Mouse (Mus musculus): ENCODE measurements at regions not wholly inside any gene's neighbourhood (a gene's known extent, or its start where the extent isn't known, plus 50 kb on each side); places are given as distances from the start of the nearest gene placed in this dataset.

GRCm38 (mm10) chr14:24843626-24844025 lies 356.7 kb downstream of the Rps24 start:
- Histone ChIP-seq H3K27me3 (ENCODE audit: control insufficient read depth, insufficient read depth, low read length, poor library complexity, severe bottlenecking) (no peaks in the 10 kb centered on the region), H3K4me3 (ENCODE audit: low read depth, low read length) (no peak overlapping the region), H3K27ac (ENCODE audit: insufficient read depth, low read length) (no peak overlapping the region), H3K9ac (ENCODE audit: low read depth, poor library complexity, severe bottlenecking) (no peak overlapping the region), H3K4me1 (ENCODE audit: control insufficient read depth, insufficient read depth, low read length) (no peaks in the 10 kb centered on the region), H3K36me3 (ENCODE audit: control insufficient read depth, insufficient read depth, low read length, poor library complexity, severe bottlenecking) (no peaks in the 10 kb centered on the region), H3K9me3 (replicated peaks; ENCODE audit: control insufficient read depth, insufficient read depth, low read length, poor library complexity, severe bottlenecking) (no peaks in the 10 kb centered on the region)
- TF ChIP-seq EP300 (IDR thresholded peaks at IDR 0.05; ENCODE audit: insufficient read depth, low read depth, low read length) = no peak
- no peak for TF ChIP-seq CTCF (IDR thresholded peaks at IDR 0.05; ENCODE audit: low read depth, low read length)

GRCm38 (mm10) chr14:24850491-24850890 lies 363.6 kb downstream of the Rps24 start:
- Histone ChIP-seq H3K36me3 (ENCODE audit: control insufficient read depth, insufficient read depth, low read length, poor library complexity, severe bottlenecking) (no peaks in the 10 kb centered on the region), H3K9me3 (replicated peaks; ENCODE audit: control insufficient read depth, insufficient read depth, low read length, poor library complexity, severe bottlenecking) (no peaks in the 10 kb centered on the region), H3K4me1 (ENCODE audit: control insufficient read depth, insufficient read depth, low read length) (no peaks in the 10 kb centered on the region), H3K27ac (ENCODE audit: insufficient read depth, low read length) (no peak overlapping the region), H3K9ac (ENCODE audit: low read depth, poor library complexity, severe bottlenecking) (no peak overlapping the region), H3K27me3 (ENCODE audit: control insufficient read depth, insufficient read depth, low read length, poor library complexity, severe bottlenecking) (no peaks in the 10 kb centered on the region), H3K4me3 (ENCODE audit: low read depth, low read length) (no peak overlapping the region)
- TF ChIP-seq EP300 (IDR thresholded peaks at IDR 0.05; ENCODE audit: insufficient read depth, low read depth, low read length) = no peak
- no peak for TF ChIP-seq POLR2A (IDR thresholded peaks at IDR 0.05; ENCODE audit: insufficient read depth, low read length)
- TF ChIP-seq CTCF (IDR thresholded peaks at IDR 0.05; ENCODE audit: low read depth, low read length) = no peak

DNA sequence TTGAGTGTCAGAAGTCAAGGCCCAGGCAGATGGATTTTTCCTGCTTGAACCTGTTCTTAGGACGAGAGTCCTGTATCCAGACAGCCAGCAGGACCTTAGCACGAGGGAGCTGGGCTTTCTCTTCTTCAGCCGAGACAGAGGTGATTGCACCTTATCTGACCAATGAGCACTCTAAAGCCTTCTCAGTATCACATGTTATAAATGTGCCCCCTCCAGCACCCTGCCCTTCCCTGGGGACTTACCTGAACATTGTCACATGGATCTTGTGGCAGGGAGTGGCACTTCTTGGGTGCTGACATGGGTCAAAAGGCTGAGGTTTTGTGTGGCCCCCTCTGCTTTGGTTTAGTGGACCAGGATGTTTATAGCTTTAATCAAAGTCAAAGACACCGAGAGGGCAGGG lies 367.5 kb downstream of the Rps24 start:
- H3K27ac ChIP-seq (ENCODE audit: insufficient read depth, low read length) = no peak overlapping the region
- no peak overlapping the region for H3K9ac ChIP-seq (ENCODE audit: low read depth, poor library complexity, severe bottlenecking)
- H3K36me3 ChIP-seq (ENCODE audit: control insufficient read depth, insufficient read depth, low read length, poor library complexity, severe bottlenecking) = no peaks in the 10 kb centered on the region
- H3K27me3 ChIP-seq (ENCODE audit: control insufficient read depth, insufficient read depth, low read length, poor library complexity, severe bottlenecking) = no peaks in the 10 kb centered on the region
- H3K4me3 ChIP-seq (ENCODE audit: low read depth, low read length) = no peak overlapping the region
- no peaks in the 10 kb centered on the region for H3K9me3 ChIP-seq (replicated peaks; ENCODE audit: control insufficient read depth, insufficient read depth, low read length, poor library complexity, severe bottlenecking)
- H3K4me1 ChIP-seq (ENCODE audit: control insufficient read depth, insufficient read depth, low read length) = no peaks in the 10 kb centered on the region
- TF ChIP-seq EP300 (IDR thresholded peaks at IDR 0.05; ENCODE audit: insufficient read depth, low read depth, low read length) (no peak), CTCF (IDR thresholded peaks at IDR 0.05; ENCODE audit: low read depth, low read length) (no peak), POLR2A (IDR thresholded peaks at IDR 0.05; ENCODE audit: insufficient read depth, low read length) (no peak)

GRCm38 (mm10) chr14:24862171-24862570 lies 375.2 kb downstream of the Rps24 start:
- H3K9ac ChIP-seq (ENCODE audit: low read depth, poor library complexity, severe bottlenecking) = no peak overlapping the region
- no peaks in the 10 kb centered on the region for H3K4me1 ChIP-seq (ENCODE audit: control insufficient read depth, insufficient read depth, low read length)
- no peaks in the 10 kb centered on the region for H3K27me3 ChIP-seq (ENCODE audit: control insufficient read depth, insufficient read depth, low read length, poor library complexity, severe bottlenecking)
- no peak for TF ChIP-seq CTCF (IDR thresholded peaks at IDR 0.05; ENCODE audit: low read depth, low read length)
- TF ChIP-seq POLR2A (IDR thresholded peaks at IDR 0.05; ENCODE audit: insufficient read depth, low read length) = no peak
- no peak for TF ChIP-seq EP300 (IDR thresholded peaks at IDR 0.05; ENCODE audit: insufficient read depth, low read depth, low read length)
- H3K4me3 ChIP-seq (ENCODE audit: low read depth, low read length) = no peak overlapping the region
- no peaks in the 10 kb centered on the region for H3K9me3 ChIP-seq (replicated peaks; ENCODE audit: control insufficient read depth, insufficient read depth, low read length, poor library complexity, severe bottlenecking)
- H3K27ac ChIP-seq (ENCODE audit: insufficient read depth, low read length) = no peak overlapping the region
- no peaks in the 10 kb centered on the region for H3K36me3 ChIP-seq (ENCODE audit: control insufficient read depth, insufficient read depth, low read length, poor library complexity, severe bottlenecking)

DNA sequence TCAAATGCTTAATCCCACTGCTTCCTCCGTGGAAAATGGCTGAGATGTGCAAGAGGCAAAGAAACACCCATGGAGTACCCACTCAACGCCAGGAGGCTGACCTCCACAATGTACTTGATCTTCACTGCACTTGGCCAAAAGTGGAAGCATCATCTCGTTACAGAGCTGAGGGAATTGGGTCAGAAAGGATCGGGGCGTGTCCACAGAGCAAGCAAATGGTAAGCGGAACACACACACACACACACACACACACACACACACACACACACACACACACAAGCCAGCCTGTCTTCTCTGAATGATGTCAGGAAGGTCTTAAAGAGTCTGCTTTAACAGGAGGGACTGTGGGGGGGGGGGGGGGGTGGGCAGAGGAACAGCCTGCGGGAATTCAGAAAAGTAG lies 375.7 kb downstream of the Rps24 start:
- no peak overlapping the region for H3K27ac ChIP-seq (ENCODE audit: insufficient read depth, low read length)

DNA sequence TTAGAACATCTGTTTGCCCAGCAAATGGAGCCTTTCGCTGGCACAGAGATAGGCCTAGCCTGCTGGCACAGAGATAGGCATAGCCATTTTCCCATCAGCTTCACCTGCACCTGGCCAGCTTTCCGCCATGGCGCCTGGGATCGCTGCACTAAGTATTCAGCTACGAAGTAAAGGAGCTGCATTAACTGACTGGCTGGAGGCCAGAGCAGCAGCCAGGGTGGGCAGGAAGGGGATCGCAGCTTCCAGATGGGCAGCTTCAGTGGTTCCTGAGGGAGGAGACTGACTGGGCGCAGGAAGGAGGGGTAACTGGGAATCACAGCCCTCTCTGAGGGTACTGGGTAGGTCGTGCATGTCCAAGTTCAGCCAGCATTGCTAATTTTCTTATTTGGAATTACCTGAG lies 376.2 kb downstream of the Rps24 start:
- Histone ChIP-seq H3K9me3 (replicated peaks; ENCODE audit: control insufficient read depth, insufficient read depth, low read length, poor library complexity, severe bottlenecking) (no peaks in the 10 kb centered on the region), H3K36me3 (ENCODE audit: control insufficient read depth, insufficient read depth, low read length, poor library complexity, severe bottlenecking) (no peaks in the 10 kb centered on the region), H3K27ac (ENCODE audit: insufficient read depth, low read length) (no peak overlapping the region), H3K9ac (ENCODE audit: low read depth, poor library complexity, severe bottlenecking) (no peak overlapping the region), H3K4me1 (ENCODE audit: control insufficient read depth, insufficient read depth, low read length) (no peaks in the 10 kb centered on the region), H3K27me3 (ENCODE audit: control insufficient read depth, insufficient read depth, low read length, poor library complexity, severe bottlenecking) (no peaks in the 10 kb centered on the region), H3K4me3 (ENCODE audit: low read depth, low read length) (no peak overlapping the region)
- TF ChIP-seq POLR2A (IDR thresholded peaks at IDR 0.05; ENCODE audit: insufficient read depth, low read length) (no peak), EP300 (IDR thresholded peaks at IDR 0.05; ENCODE audit: insufficient read depth, low read depth, low read length) (no peak), CTCF (IDR thresholded peaks at IDR 0.05; ENCODE audit: low read depth, low read length) (no peak)

More for the DNA sequence above, 375.7 kb downstream of the Rps24 start:
- Histone ChIP-seq H3K4me1 (ENCODE audit: control insufficient read depth, insufficient read depth, low read length) (no peaks in the 10 kb centered on the region), H3K36me3 (ENCODE audit: control insufficient read depth, insufficient read depth, low read length, poor library complexity, severe bottlenecking) (no peaks in the 10 kb centered on the region), H3K4me3 (ENCODE audit: low read depth, low read length) (no peak overlapping the region), H3K9ac (ENCODE audit: low read depth, poor library complexity, severe bottlenecking) (no peak overlapping the region), H3K9me3 (replicated peaks; ENCODE audit: control insufficient read depth, insufficient read depth, low read length, poor library complexity, severe bottlenecking) (no peaks in the 10 kb centered on the region), H3K27me3 (ENCODE audit: control insufficient read depth, insufficient read depth, low read length, poor library complexity, severe bottlenecking) (no peaks in the 10 kb centered on the region)
- TF ChIP-seq CTCF (IDR thresholded peaks at IDR 0.05; ENCODE audit: low read depth, low read length) = no peak
